Mouse (Mus musculus): ENCODE results near the gene Zp3.

GRCm38 (mm10) chr5:136018726-136019125 lies 38.8 kb downstream of the Zp3 start:
- no peak for TF ChIP-seq POLR2A (IDR thresholded peaks at IDR 0.05; ENCODE audit: insufficient read length, low read depth)
- no peak for TF ChIP-seq POLR2AphosphoS2 (IDR thresholded peaks at IDR 0.05; ENCODE audit: insufficient read length, low read depth)
- no peak for TF ChIP-seq CEBPB (IDR thresholded peaks at IDR 0.05; ENCODE audit: insufficient read depth, poor library complexity, severe bottlenecking)
- TF ChIP-seq USF1 (IDR thresholded peaks at IDR 0.05; ENCODE audit: low read depth): no peak
- TF ChIP-seq TCF12 (IDR thresholded peaks at IDR 0.05; ENCODE audit: insufficient read depth, poor library complexity, severe bottlenecking): no peak
- no peak for TF ChIP-seq MAX (IDR thresholded peaks at IDR 0.05; ENCODE audit: low read depth)
- no peak for TF ChIP-seq MYOG (IDR thresholded peaks at IDR 0.05; ENCODE audit: control insufficient read depth in 1 of 3, insufficient read depth in 1 of 3, insufficient read length in 2 of 3, low read depth in 2 of 3)
- no peak for TF ChIP-seq REST (IDR thresholded peaks at IDR 0.05; ENCODE audit: insufficient read depth, insufficient read length)
- TF ChIP-seq E2F4 (IDR thresholded peaks at IDR 0.05; ENCODE audit: insufficient read depth): no peak
- TF ChIP-seq SRF (IDR thresholded peaks at IDR 0.05; ENCODE audit: control insufficient read depth, insufficient read length, low read depth): no peak
